Mouse (Mus musculus) stomach, postnatal 0 days (tissue): Measurements from ENCODE around the gene Cdk14.

ENCODE experiments used
- CTCF ChIP-seq: IDR thresholded peaks from 2 replicates; pipeline ENCODE4 v1.5.1; 2016; ENCODE audit warnings: antibody characterized with exemption, low read depth, mild to moderate bottlenecking, moderate library complexity
- EP300 ChIP-seq: optimal IDR thresholded peaks from 2 replicates; pipeline ENCODE3; 2016; ENCODE audit warnings: antibody characterized with exemption

- TF ChIP-seq CTCF (no peak), EP300 (no peak)
These were observed 527.4 kb downstream of the Cdk14 start for GRCm38 (mm10) chr5:4892734-4893133.
